Mouse (Mus musculus) urinary bladder, postnatal 36 days (tissue): ENCODE data around the gene Neurl3.

Experiments
- DNase-seq, 2 experiments: peaks; one replicate each; pipeline ENCODE4 v3.0.0; 2022; ENCODE audit warnings: low spot score in 2 of 2, mixed read lengths in 1 of 2

The Neurl3 gene

GRCm38 (mm10) chr1:36258631-36259030 is 15.8 kb downstream of the Neurl3 start:
- DNase-seq: no peak

DNA sequence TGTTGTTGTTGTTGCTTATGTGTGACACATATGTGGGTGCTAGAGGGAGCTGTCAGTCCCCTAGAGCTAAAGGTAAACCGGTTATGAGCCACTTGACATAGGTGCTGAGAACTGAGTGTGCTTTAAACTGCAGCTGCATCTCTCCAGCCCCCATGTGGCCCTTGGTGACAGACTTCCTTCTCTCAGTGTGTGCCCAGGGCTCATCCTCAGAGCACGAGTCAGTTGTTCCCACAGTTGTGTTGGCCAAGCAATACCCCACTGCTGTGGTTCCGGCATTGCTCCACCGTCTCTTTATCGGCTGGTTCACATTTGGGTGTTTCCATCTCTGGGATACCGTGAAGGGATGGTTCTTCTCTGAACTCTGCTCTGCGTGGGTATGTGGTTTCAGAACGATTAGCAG is 17.2 kb downstream of the Neurl3 start:
- DNase-seq: no peak

DNA sequence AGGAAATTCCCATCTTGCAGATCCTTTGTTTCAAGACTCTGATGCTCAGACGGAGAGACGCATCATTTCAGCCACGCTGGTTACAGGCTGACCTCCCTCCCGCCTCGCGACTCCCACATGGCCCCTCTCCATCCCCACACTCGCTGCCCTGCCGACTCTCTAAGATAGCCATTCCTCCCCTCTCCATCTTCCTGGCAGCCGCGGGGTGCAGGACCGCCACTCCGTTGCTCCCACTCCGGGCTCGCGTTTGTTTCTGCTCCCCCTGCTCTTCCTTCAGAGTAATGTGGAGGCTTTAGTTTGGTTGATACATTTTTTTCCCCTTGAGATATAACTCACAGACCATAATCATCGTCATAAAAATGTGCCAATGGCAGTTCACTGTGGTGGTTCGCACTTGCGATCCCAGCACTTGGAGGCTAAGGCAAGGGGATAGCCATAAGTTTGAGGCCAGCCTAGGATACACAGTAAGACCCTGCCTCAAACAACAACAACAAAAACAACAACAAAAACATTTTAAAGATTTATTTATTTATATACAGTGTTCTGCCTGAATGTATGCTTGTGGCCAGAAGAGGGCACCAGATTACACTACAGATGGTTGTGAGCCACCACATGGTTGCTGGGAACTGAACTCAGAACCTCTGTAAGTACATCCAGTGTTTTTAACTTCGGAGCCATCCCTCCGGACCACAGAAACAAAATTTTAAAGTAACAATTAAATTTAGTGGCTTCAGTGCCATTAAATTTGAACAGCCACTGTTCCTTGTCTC is 18.4 kb downstream of the Neurl3 start:
- DNase-seq: no peak

- no peak for DNase-seq
These were observed 19.7 kb downstream of the Neurl3 start for GRCm38 (mm10) chr1:36254635-36255360.

- DNase-seq: peak; percentile 46 to 65
These were observed 21.7 kb downstream of the Neurl3 start for GRCm38 (mm10) chr1:36252791-36253190.

DNA sequence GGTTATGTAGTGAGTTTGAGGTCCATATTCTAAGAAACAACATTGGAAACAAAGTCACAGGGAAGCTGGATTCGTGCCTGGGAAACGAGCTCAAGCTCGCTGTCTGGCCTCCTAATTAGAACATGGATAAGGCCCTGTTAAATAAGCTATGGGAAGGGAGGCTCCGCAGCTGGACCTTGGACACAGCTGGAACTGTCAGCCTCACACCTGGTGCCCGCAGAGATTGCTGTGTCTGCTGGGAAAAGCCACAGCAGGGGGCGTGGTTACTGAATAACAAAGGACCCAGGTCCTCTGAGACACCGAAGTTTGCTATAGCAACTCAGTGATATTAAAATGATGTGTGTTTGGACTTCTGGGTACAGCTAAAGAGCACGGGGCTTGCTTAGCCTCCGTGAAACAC is 23.1 kb downstream of the Neurl3 start:
- DNase-seq: no peak

DNA sequence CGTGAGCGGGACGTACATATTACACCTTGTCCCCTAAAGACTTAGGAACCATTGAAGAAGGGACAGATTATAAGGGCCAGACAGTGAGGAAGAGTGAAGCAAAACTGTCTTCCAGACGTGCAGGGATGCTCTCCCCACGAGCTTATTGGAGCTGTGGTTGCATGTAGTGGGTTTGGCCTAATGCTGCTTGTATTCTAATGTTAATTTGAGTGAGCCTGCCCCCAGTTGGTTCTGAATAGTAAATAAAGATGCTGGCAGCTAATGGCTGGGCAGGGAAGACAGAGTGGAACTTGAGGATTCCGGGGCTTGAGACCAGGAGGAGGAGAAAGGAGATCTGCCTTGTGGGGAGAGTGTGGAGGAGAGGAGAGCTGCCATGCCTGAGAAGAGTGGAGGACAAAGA is 27.8 kb downstream of the Neurl3 start:
- no peak for DNase-seq

DNA sequence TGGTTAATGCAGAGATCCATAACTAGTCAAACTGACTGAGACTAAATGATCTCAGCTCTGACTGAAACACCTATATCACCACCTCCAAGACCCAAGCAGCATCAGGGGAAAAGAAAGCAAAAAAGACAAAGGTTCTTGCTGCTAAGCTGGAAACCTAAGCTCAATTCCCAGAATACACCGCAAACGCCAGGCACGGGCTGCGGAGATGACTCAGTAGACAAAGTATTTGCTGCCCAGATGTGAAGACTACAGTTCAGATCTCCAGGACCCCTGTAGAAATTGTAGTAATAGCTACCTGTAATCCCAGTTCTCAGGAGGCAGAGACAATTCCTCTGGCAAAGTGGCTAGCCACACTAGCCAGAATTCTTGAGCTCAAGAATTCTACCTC is 29.7 kb downstream of the Neurl3 start:
- DNase-seq: no peak

- DNase-seq: peak; percentile 81 to 94
These were observed 30.2 kb downstream of the Neurl3 start, which contains the start of gene Uggt1 for GRCm38 (mm10) chr1:36244058-36244827. Gene Uggt1, minus strand, starts transcription at chr1:36244720.

- no peak for DNase-seq
These were observed 30.9 kb downstream of the Neurl3 start for GRCm38 (mm10) chr1:36243447-36244057.

DNA sequence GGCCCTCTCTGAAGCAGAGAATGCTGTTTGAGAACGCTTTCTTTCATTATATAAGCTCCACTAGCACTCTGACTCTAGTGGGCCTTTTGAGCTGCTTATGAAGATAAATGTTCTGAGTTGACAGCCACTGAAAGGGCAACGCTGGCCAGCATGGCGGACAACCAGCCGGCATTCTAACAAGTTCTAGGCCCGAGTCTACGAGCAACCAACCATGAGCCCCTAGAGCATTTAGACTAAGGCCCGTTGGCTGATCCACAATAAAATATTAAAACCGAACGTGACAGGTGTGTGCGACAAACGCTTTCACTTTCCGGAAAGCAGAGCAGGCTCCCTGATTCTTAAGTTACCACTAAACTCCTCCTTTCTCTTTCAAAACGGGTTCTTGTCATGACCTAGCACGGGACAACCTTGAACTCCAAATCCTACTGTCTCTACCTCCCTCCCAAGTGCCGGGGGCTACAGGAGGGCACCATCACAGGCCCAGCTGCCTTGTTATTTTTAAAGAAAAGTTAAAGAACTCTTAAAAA is 32.5 kb downstream of the Neurl3 start:
- no peak for DNase-seq

GRCm38 (mm10) chr1:36240176-36240575 is 34.3 kb downstream of the Neurl3 start:
- DNase-seq: no peak

- no peak for DNase-seq
These were observed 35.1 kb downstream of the Neurl3 start for GRCm38 (mm10) chr1:36239396-36239795.

GRCm38 (mm10) chr1:36235855-36236254 is 38.6 kb downstream of the Neurl3 start:
- no peak for DNase-seq

DNA sequence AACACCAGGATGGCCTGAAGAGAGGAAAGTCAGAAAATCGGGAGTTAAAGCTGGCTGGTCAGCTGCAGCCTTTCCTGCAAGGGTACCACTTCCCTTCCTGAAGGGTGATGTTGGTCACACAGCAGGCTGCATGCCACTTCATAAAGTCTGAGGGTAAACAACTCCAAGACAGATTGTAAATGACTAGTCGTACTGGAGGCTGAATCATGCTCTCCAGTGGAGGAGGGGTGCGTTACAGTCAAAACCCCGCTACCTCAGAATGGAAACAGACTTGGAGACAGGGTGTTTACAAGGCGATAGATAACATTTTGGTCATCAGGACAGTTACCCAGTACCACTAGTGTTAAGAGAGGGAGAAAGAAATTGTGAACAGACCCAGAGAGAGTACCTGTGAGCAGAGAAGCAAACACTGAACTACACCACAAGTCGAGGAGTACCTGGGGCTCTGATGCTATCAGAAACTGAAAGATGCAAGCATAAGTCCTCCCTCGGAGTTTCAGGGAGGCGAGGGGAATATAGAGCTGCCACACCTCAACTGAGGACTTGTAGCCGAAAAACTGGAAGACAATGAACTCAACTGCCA is 39.3 kb downstream of the Neurl3 start:
- DNase-seq: no peak

DNA sequence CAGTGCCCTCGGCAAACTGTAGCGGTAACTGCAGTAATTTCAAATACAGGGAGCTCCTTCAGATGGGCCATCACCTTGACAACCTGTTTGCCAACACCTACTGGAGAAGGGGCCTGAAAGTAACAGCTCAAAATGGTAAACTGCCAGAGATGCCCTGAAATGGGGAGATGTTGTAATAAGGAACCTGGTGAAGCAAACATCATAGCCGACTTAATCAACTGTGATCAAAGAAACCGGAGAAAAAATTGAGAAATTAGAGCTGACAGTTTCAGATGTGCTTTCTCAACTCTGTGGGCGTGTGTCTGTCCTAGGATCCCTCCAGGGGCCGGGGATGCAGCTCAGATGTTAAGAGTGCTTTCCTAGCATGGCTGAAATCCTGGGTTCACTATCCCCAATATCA is 41.3 kb downstream of the Neurl3 start:
- no peak for DNase-seq

- DNase-seq: no peak
These were observed 43.4 kb downstream of the Neurl3 start for GRCm38 (mm10) chr1:36230919-36231705.

DNA sequence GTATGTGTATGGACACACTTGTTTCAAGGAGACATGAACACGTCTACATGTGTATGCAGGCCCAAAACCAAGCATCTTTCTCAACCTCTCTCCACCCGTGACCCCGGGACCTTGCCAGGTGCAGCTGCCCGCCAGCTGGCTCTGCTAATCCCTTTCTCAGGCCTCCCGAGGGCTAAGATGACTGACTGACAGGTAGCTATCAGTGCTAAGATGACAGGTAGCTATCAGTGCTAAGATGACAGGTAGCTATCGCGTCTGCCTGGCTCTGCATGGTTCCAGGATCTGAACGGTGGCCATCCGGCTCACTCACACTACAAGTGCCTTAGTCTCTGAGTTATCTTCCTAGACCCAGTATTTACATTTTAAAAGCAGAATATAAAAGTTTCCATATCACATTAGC is 46.0 kb downstream of the Neurl3 start:
- no peak for DNase-seq

DNA sequence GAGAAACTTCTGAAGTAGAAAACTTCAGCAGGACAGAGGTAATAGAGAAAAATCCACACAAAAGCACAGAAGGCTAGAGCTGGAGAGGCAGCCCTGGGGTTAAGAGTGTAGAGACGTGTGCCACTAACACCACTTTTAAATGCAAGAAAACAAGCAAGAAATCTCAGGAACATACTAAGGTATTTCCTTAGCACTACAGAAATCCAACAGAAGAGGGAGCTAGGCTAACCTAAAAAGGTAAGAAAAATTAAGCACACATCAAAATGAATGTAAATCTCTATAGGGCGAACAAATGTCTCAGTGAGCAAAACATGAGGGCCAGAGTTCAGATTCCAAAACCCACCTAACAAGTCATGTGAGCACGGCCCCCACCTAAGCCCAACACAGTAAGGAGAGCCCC is 49.8 kb downstream of the Neurl3 start:
- DNase-seq: no peak
